ENCODE assay signal across 17 mouse cellular contexts in genomic region chr10:117578696-117579146, GRCm38 (mm10).
"Had no signal": no experiment of that assay in that cellular context is flagged by ENCODE, and none has a peak within 500 bp of the region (broad histone marks: within the 10 kb centered on the region; RNA-seq: fewer than 3 reads in every experiment).

No protein-coding gene starts in this region.

- H3K4me1 ChIP-seq: stomach, embryonic 15.5 days had no signal

- H3K27ac ChIP-seq: neural tube, embryonic 12.5 days; neural tube, embryonic 13.5 days; neural tube, embryonic 15.5 days; stomach, embryonic 15.5 days; stomach, postnatal 0 days had no signal

- H3K9me3 ChIP-seq: neural tube, embryonic 12.5 days; neural tube, embryonic 13.5 days; neural tube, embryonic 15.5 days; stomach, embryonic 15.5 days had no signal

- DNase-seq: retina, postnatal 1 day; right cerebral cortex, adult 18-20 months; right cerebral cortex, postnatal 14 days; right cerebral cortex, postnatal 25 days; right cerebral cortex, postnatal 4 days; spleen, adult 18-20 months; thymus, adult 18-20 months; thymus, adult 2 months; thymus, postnatal 14 days; thymus, postnatal 25 days; thymus, postnatal 36 days; thymus, postnatal 4 days had no signal

- H3K4me3 ChIP-seq: neural tube, embryonic 12.5 days; neural tube, embryonic 13.5 days; neural tube, embryonic 15.5 days; stomach, embryonic 15.5 days had no signal

- H3K36me3 ChIP-seq: neural tube, embryonic 12.5 days; neural tube, embryonic 13.5 days; neural tube, embryonic 15.5 days; stomach, embryonic 15.5 days had no signal

- H3K27me3 ChIP-seq: neural tube, embryonic 12.5 days; neural tube, embryonic 13.5 days; neural tube, embryonic 15.5 days; stomach, embryonic 15.5 days had no signal
